Mouse (Mus musculus): ENCODE measurements around the gene Mylk. TPM values are rescaled to one million over a fixed set of nuclear protein-coding genes. Genes with fewer than 3 reads are reported as not detected.

Mylk gene
- total and polyA plus RNA-seq, 3 experiments: 0.04 to 0.10 TPM; not detected in 1

- Histone ChIP-seq H3K4me3 (replicated peaks in 1 of 3; ENCODE audit: low read depth in 2 of 3, low read length in 2 of 3, poor library complexity in 1 of 3) (no peak overlapping the region), H3K27ac (ENCODE audit: insufficient read depth, low read depth) (no peak overlapping the region), H3K27me3 (replicated peaks) (peaks cover 97% of the 10 kb centered on the region), H3K4me2 (ENCODE audit: insufficient read depth, low read depth, poor library complexity, severe bottlenecking) (no peak overlapping the region), H3K79me2 (replicated peaks; ENCODE audit: control insufficient read depth, extremely low read depth, insufficient read depth, poor library complexity, severe bottlenecking) (no peaks in the 10 kb centered on the region), H3K9ac (ENCODE audit: insufficient read depth, low read depth) (no peak overlapping the region), H3K36me3 (replicated peaks in 1 of 2; ENCODE audit: control insufficient read depth in 1 of 2, insufficient read depth in 1 of 2, low read length in 1 of 2) (no peaks in the 10 kb centered on the region), H3K4me1 (ENCODE audit: control insufficient read depth in 1 of 2, insufficient read depth in 2 of 2) (0 out of 4 replicates have a peak, but pooled peaks cover 0 to 2% of the 10 kb centered on the region in 2 experiments), H3K9me3 (replicated peaks; ENCODE audit: low read length) (peaks cover 10% of the 10 kb centered on the region)
- TF ChIP-seq ETS1 (conservative IDR thresholded peaks at IDR 0.05; ENCODE audit: low read depth, low read length) (no peak), ZKSCAN1 (IDR thresholded peaks at IDR 0.05; ENCODE audit: borderline replicate concordance, low read depth, low read length) (no peak), RAD21 (IDR thresholded peaks at IDR 0.05; ENCODE audit: low read depth, low read length) (no peak), POLR2AphosphoS2 (IDR thresholded peaks at IDR 0.05; ENCODE audit: low read depth, low read length) (no peak), MAZ (IDR thresholded peaks at IDR 0.05; ENCODE audit: low read depth, low read length) (no peak)
- dilution Hi-C loops (cut with MboI; ENCODE audit: extremely low pct_ligation_motif_present, extremely low pct_unique_long_range_greater_than_20kb, low sequenced_read_pairs) (no loop called here), in situ Hi-C loops (cut with MboI; ENCODE audit: low pct_ligation_motif_present, low pct_unique_long_range_greater_than_20kb, low sequenced_read_pairs) (no loop called here)
- DNase-seq (ENCODE audit: extremely low read depth): no peak
Measured at GRCm38 (mm10) chr16:34923630-34924029, 178.6 kb downstream of the Mylk start.

- peaks cover 96% of the 10 kb centered on the region for H3K27me3 ChIP-seq (replicated peaks)
- no peak for DNase-seq (ENCODE audit: extremely low read depth)
- H3K9ac ChIP-seq (ENCODE audit: insufficient read depth, low read depth): no peak overlapping the region
- 0 out of 4 replicates have a peak, but pooled peaks cover 0 to 2% of the 10 kb centered on the region in 2 experiments for H3K4me1 ChIP-seq (ENCODE audit: control insufficient read depth in 1 of 2, insufficient read depth in 2 of 2)
- no peak overlapping the region for H3K27ac ChIP-seq (ENCODE audit: insufficient read depth, low read depth)
- H3K9me3 ChIP-seq (replicated peaks; ENCODE audit: low read length): peaks cover 10% of the 10 kb centered on the region
- dilution Hi-C loops (cut with MboI; ENCODE audit: extremely low pct_ligation_motif_present, extremely low pct_unique_long_range_greater_than_20kb, low sequenced_read_pairs) (no loop called here), in situ Hi-C loops (cut with MboI; ENCODE audit: low pct_ligation_motif_present, low pct_unique_long_range_greater_than_20kb, low sequenced_read_pairs) (no loop called here)
- no peak overlapping the region for H3K4me2 ChIP-seq (ENCODE audit: insufficient read depth, low read depth, poor library complexity, severe bottlenecking)
- no peaks in the 10 kb centered on the region for H3K36me3 ChIP-seq (replicated peaks in 1 of 2; ENCODE audit: control insufficient read depth in 1 of 2, insufficient read depth in 1 of 2, low read length in 1 of 2)
- no peak overlapping the region for H3K4me3 ChIP-seq (replicated peaks in 1 of 3; ENCODE audit: low read depth in 2 of 3, low read length in 2 of 3, poor library complexity in 1 of 3)
- no peak for TF ChIP-seq ZKSCAN1 (IDR thresholded peaks at IDR 0.05; ENCODE audit: borderline replicate concordance, low read depth, low read length)
- H3K79me2 ChIP-seq (replicated peaks; ENCODE audit: control insufficient read depth, extremely low read depth, insufficient read depth, poor library complexity, severe bottlenecking): no peaks in the 10 kb centered on the region
Measured at GRCm38 (mm10) chr16:34924324-34924723, 179.3 kb downstream of the Mylk start.

GRCm38 (mm10) chr16:34924937-34925618 lies 180.1 kb downstream of the Mylk start:
- in situ Hi-C loops (cut with MboI; ENCODE audit: low pct_ligation_motif_present, low pct_unique_long_range_greater_than_20kb, low sequenced_read_pairs): no loop called here

More at GRCm38 (mm10) chr16:34924937-34925618, 180.1 kb downstream of the Mylk start:
- H3K4me1 ChIP-seq (ENCODE audit: control insufficient read depth in 1 of 2, insufficient read depth in 2 of 2): 0 out of 4 replicates have a peak, but pooled peaks cover 0 to 2% of the 10 kb centered on the region in 2 experiments
- peaks cover 96% of the 10 kb centered on the region for H3K27me3 ChIP-seq (replicated peaks)
- no peaks in the 10 kb centered on the region for H3K79me2 ChIP-seq (replicated peaks; ENCODE audit: control insufficient read depth, extremely low read depth, insufficient read depth, poor library complexity, severe bottlenecking)
- H3K4me3 ChIP-seq (replicated peaks in 1 of 3; ENCODE audit: low read depth in 2 of 3, low read length in 2 of 3, poor library complexity in 1 of 3): no peak overlapping the region
- H3K27ac ChIP-seq (ENCODE audit: insufficient read depth, low read depth): no peak overlapping the region
- no peak for DNase-seq (ENCODE audit: extremely low read depth)
- H3K36me3 ChIP-seq (replicated peaks in 1 of 2; ENCODE audit: control insufficient read depth in 1 of 2, insufficient read depth in 1 of 2, low read length in 1 of 2): no peaks in the 10 kb centered on the region
- no peak overlapping the region for H3K9ac ChIP-seq (ENCODE audit: insufficient read depth, low read depth)
- TF ChIP-seq TBP (conservative IDR thresholded peaks at IDR 0.05; ENCODE audit: low read depth, low read length): no peak
- TF ChIP-seq JUND (conservative IDR thresholded peaks at IDR 0.05; ENCODE audit: low read depth, low read length): no peak
- no peak for TF ChIP-seq ZKSCAN1 (IDR thresholded peaks at IDR 0.05; ENCODE audit: borderline replicate concordance, low read depth, low read length)
- TF ChIP-seq POLR2AphosphoS2 (IDR thresholded peaks at IDR 0.05; ENCODE audit: low read depth, low read length): no peak
- TF ChIP-seq ZC3H11A (IDR thresholded peaks at IDR 0.05; ENCODE audit: low read depth, low read length): no peak
- no peak for TF ChIP-seq NRF1 (IDR thresholded peaks at IDR 0.05; ENCODE audit: low read depth, low read length)
- no peak for TF ChIP-seq MYC (IDR thresholded peaks at IDR 0.05; ENCODE audit: low read depth, low read length)
- no peak for TF ChIP-seq TCF12 (IDR thresholded peaks at IDR 0.05; ENCODE audit: low read depth, low read length)
- no peak for TF ChIP-seq CHD1 (IDR thresholded peaks at IDR 0.05; ENCODE audit: low read depth, low read length)
- TF ChIP-seq MAX (IDR thresholded peaks at IDR 0.05; ENCODE audit: low read length): no peak
- no peak for TF ChIP-seq CHD2 (IDR thresholded peaks at IDR 0.05; ENCODE audit: low read length)
- no peak for TF ChIP-seq CTCF (conservative IDR thresholded peaks at IDR 0.05 in 1 of 2, IDR thresholded peaks at IDR 0.05 in 1 of 2; ENCODE audit: low read depth in 2 of 2, low read length in 2 of 2)
- no peak for TF ChIP-seq MEF2A (IDR thresholded peaks at IDR 0.05; ENCODE audit: borderline replicate concordance, low read depth, low read length)
- TF ChIP-seq ZMIZ1 (IDR thresholded peaks at IDR 0.05; ENCODE audit: low read depth, low read length): no peak
- TF ChIP-seq MAZ (IDR thresholded peaks at IDR 0.05; ENCODE audit: low read depth, low read length): no peak
- TF ChIP-seq IRF4 (IDR thresholded peaks at IDR 0.05; ENCODE audit: low read depth, low read length): no peak
- TF ChIP-seq USF2 (conservative IDR thresholded peaks at IDR 0.05; ENCODE audit: low read depth, low read length): no peak
- no peak for TF ChIP-seq UBTF (IDR thresholded peaks at IDR 0.05; ENCODE audit: low read depth, low read length)
- no peak for TF ChIP-seq JUN (IDR thresholded peaks at IDR 0.05; ENCODE audit: insufficient read depth, low read depth, low read length)
- TF ChIP-seq ZNF384 (IDR thresholded peaks at IDR 0.05; ENCODE audit: low read depth, low read length): no peak
- H3K4me2 ChIP-seq (ENCODE audit: insufficient read depth, low read depth, poor library complexity, severe bottlenecking): no peak overlapping the region
- dilution Hi-C loops (cut with MboI; ENCODE audit: extremely low pct_ligation_motif_present, extremely low pct_unique_long_range_greater_than_20kb, low sequenced_read_pairs): no loop called here
- peaks cover 10% of the 10 kb centered on the region for H3K9me3 ChIP-seq (replicated peaks; ENCODE audit: low read length)

Measured in CH12.LX (cell line).